Mouse (Mus musculus) yolk sac, embryonic 10.5 days (tissue): ENCODE measurements around the gene Pcgf2.
"Not testable (repeated sequence)": the region's sequence is repeated elsewhere in the genome, so short reads cannot be mapped to it uniquely, and the experiment has no call there.

ENCODE experiments used
- DNase-seq: peaks from one replicate; pipeline ENCODE4 v3.0.0-alpha.2; 2017; ENCODE audit warnings: low spot score

The Pcgf2 gene

GRCm38 (mm10) chr11:97717369-97718280 is 17.3 kb upstream of the Pcgf2 start:
- DNase-seq, result no peak

GRCm38 (mm10) chr11:97716021-97716420 is 15.7 kb upstream of the Pcgf2 start:
- DNase-seq, result no peak

DNA sequence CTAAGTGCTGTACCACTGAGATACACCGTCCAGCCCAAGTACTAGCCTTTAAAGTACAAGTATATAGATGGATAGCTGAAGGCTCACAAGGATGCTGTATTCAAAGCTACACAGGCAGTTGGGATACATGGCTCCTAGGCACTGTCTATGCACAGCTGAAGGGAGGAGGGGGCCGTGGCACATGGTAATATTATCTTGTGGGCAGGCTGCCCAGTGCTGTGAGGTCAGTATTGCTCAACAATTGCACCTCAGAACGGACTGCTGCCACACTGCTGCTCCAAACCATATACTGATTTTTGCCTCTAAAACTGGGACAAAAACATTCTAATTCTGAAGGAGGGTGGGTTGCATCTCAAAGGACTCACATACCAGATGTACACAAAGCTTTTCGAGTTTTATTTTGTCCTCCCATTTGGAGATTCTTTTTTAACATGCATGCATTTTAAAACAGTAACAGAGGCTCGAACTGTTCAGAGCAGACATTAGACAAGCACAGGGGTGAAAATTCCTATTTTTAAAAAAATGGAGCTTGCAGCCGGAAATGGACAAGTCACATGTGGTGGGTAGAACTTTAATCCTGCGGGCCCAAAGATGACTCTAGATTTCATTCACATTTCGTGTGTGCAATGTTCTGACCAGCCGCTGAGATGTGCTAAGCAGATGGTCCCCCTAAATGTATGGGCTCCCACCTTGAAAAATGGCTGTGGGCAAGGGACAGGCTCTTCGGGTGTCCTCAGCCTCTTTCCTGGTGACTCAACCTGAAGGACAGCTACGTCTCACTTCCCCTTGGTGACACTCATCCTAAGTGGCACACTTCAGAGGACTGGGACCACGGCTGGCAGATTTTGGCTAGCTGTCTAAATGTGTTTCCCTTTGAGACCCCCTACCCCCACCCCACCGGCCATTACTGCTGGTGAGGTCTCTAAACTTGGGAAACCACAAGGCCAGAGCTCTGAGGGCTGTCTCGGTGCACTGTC is 14.8 kb upstream of the Pcgf2 start:
- no peak for DNase-seq

GRCm38 (mm10) chr11:97714356-97714755 is 14.1 kb upstream of the Pcgf2 start:
- no peak for DNase-seq

GRCm38 (mm10) chr11:97713896-97714295 is 13.6 kb upstream of the Pcgf2 start:
- no peak for DNase-seq

- DNase-seq, result no peak
These were observed 12.0 kb upstream of the Pcgf2 start for GRCm38 (mm10) chr11:97712286-97712685.

- peak; percentile 45 for DNase-seq
These were observed 11.1 kb upstream of the Pcgf2 start for GRCm38 (mm10) chr11:97711200-97711900.

GRCm38 (mm10) chr11:97710067-97710466 is 9.8 kb upstream of the Pcgf2 start:
- DNase-seq, result not testable (repeated sequence)

GRCm38 (mm10) chr11:97703039-97703826 is 2.9 kb upstream of the Pcgf2 start, which contains the start of gene Psmb3:
Psmb3 (plus strand) TSS chr11:97703399.
- DNase-seq, result peak; percentile 100

DNA sequence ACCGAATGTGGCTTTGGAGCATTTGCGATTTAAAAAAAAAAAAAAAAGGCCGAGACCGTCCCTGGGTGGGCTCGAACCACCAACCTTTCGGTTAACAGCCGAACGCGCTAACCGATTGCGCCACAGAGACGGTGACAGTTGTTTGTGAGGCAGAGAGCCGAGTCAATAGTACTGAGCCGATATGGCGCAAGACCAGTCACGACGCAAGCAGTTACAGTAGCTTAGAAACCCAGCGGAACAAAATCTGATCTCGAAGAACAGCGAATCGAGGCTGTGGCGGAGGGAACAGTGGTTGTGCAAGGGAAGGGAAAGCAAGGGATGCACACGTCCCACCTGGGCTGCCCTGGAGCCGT is 2.1 kb upstream of the Pcgf2 start:
- peak; percentile 83 for DNase-seq

DNA sequence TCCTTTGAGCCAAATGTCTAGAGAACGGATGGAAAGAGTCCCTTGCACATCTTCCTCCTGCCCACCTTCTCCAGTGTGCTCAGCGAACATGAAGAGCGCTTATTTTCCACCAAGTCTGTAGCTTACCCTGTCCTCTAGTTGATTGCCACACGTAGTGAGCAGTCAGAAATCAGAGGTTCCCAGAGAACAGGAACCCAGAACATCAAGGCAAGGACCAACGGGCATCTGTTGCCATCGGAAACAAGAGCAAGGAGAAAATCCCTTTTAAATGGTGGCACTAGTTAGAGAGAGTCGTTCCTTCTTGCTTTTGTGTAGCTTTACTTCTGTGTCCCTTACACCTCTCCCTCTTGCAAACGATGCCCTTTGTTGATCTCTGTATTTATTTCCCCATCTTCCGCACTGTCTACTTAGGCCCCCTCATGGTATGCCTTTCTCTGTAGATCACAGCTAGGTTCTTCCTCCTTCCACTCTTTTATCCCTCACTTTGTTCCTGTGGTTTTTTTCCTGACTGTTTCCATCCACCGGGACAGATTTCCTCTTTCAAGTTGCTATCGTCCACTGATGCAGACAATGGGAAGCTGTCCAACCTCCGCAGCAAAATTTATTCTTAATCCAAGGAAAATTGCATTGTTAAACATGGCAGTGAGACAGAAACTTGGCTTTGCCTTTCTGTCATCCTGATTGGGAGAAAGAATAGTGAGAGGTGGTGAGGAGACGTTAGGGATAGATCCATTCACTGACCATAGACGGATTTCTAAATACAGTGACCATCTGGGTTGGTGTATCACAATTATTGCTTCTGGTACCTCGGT is 1.5 kb upstream of the Pcgf2 start:
- peak; percentile 17 for DNase-seq

- DNase-seq, result peak; percentile 49
These were observed 666 bp upstream of the Pcgf2 start for GRCm38 (mm10) chr11:97700746-97701580.

GRCm38 (mm10) chr11:97699626-97700002 is 683 bp downstream of the Pcgf2 start:
- peak; percentile 96 for DNase-seq

DNA sequence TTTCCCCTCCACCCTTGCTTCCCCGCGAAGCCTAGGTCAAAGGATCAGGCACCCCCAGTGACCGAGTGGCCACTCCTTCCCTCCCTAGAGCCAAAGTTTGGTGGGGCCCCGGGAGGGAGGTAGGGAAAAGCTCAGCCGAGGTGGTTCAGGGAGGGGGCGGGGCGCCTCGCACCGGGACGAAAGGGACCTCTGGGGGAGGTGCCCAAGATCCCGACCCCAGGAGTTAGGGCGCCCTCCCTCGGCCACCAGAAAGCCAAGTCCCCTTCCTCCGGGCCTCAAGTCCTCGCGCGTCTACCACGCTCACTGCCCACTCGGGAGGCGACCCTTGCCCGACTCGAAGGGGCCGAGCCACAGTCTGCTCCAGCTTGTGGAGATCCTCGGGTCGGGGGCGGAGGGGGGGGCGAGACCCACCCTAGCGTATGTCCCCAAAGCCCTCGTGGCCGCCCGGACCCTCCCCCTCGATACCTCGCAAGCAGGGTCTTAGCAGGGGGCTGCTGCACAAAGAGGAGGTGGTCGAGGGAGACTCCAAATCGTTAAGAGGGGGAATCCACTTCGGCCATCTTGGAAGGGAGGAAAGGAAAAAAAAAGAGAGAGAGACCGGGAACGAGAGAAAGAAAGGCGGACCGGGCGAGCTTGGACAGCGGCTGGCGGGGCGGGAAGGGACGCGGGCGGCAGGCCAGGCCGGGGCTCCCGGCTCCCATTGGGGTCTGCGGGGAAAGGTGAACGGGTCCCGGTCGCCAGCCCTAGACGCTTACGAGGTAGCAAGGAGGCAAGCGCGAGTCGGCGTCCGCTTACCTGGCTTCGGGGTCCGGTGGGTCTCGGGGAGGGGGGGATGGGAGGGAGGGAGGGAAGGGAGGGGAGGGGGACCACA is 1.3 kb downstream of the Pcgf2 start:
- peak; percentile 83 for DNase-seq

GRCm38 (mm10) chr11:97697891-97698529 is 2.3 kb downstream of the Pcgf2 start:
- no peak for DNase-seq

- no peak for DNase-seq
These were observed 3.0 kb downstream of the Pcgf2 start for GRCm38 (mm10) chr11:97697199-97697890.

GRCm38 (mm10) chr11:97696669-97697068 is 3.6 kb downstream of the Pcgf2 start:
- no peak for DNase-seq
